Comparison of ENCODE assay signal across 8 mouse cellular contexts in the genomic region with DNA sequence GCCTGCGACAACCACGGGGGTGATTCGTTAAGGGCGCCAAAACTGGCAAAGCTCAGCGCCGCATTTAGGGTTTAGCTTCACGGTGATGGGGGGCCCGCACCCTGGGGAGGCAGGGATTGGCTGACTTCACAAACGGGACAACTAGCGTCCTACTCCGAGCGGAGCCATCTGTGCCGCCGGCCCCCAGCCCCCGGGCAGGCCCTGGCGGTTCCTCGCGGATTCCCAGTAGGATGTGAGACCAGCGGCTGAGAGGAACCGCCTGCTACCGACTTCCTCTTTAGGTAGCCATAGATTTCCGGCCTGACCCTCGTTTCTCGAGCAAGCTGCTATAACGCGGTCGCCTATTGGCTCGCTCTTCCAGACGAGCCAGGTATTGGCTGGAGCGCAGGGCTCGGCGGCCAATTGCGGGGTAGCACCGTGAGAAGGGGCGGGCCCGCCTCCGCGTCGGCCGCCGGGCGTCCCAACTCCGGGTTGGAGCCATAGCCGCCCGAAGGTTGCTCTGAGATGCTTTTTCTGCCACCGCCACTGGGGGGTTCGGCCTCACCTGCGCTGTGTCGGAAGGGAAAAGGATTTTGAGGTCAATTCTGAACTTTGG. TPM values are rescaled to one million over a fixed set of nuclear protein-coding genes. Genes with fewer than 3 reads are reported as not detected.
DNase-seq lines count a peak whose midpoint lies in the region; ATAC-seq and TF ChIP-seq lines count a peak whose summit lies in the region.

Gsto2 (plus strand) TSS at position 182 of the 595 bp plus-strand sequence.

- peak; percentile 97 for DNase-seq in CD4-positive, CD25-positive, alpha-beta regulatory T cell, adult 2 months (ENCODE audit: low read depth, low spot score)
- peak; percentile 86 for DNase-seq in c-Kit-positive CD71-negative TER-119-negative erythroid progenitor cells, embryonic 14.5 days (ENCODE audit: low read depth)
- DNase-seq in forebrain, embryonic 10.5 days (ENCODE audit: extremely low spot score, low spot score), result peak; percentile 93
- peak; percentile 92 to 98 for DNase-seq in kidney, postnatal 25 days
- DNase-seq in liver, embryonic 14.5 days (ENCODE audit: low read depth in 3 of 3, low spot score in 3 of 3), result peak; percentile 86 to 88 (median 88)
- DNase-seq in neural tube, embryonic 11.5 days (ENCODE audit: low spot score), result peak; percentile 96
- DNase-seq in stomach, postnatal 0 days (ENCODE audit: low spot score), result peak; percentile 96

- peak; percentile 35; the same call in 1 of the 2 replicates for TF ChIP-seq EP300 in liver, embryonic 14.5 days (IDR thresholded peaks at IDR 0.05; ENCODE audit: low read depth)
- TF ChIP-seq EP300 in stomach, postnatal 0 days (optimal IDR thresholded peaks at IDR 0.05), result no peak

- peak within 1 kb of the TSS; percentile 97 for H3K27ac ChIP-seq in forebrain, embryonic 10.5 days
- peak within 1 kb of the TSS; percentile 74 for H3K27ac ChIP-seq in heart, embryonic 15.5 days
- no peak within 1 kb of the TSS for H3K27ac ChIP-seq in liver, embryonic 14.5 days
- H3K27ac ChIP-seq in neural tube, embryonic 11.5 days (ENCODE audit: low read depth, low read length), result peak within 1 kb of the TSS; percentile 77; the same call in 1 of the 2 replicates
- H3K27ac ChIP-seq in stomach, postnatal 0 days (replicated peaks), result peak within 1 kb of the TSS; percentile 89

- no peaks in the 10 kb centered on the region for H3K27me3 ChIP-seq in forebrain, embryonic 10.5 days (ENCODE audit: poor library complexity, severe bottlenecking)
- H3K27me3 ChIP-seq in heart, embryonic 15.5 days, result no peaks in the 10 kb centered on the region
- H3K27me3 ChIP-seq in liver, embryonic 14.5 days (ENCODE audit: control insufficient read depth, insufficient read depth, low read length), result no peaks in the 10 kb centered on the region
- no peaks in the 10 kb centered on the region for H3K27me3 ChIP-seq in neural tube, embryonic 11.5 days (ENCODE audit: control insufficient read depth, insufficient read depth, low read length)
- no peaks in the 10 kb centered on the region for H3K27me3 ChIP-seq in stomach, postnatal 0 days (ENCODE audit: control insufficient read depth, insufficient read depth, low read length)

- ATAC-seq in heart, embryonic 15.5 days (replicated peaks; ENCODE audit: insufficient number of reproducible peaks, insufficient read depth, low FRiP score, low read depth), result peak; percentile 100
- peak; percentile 100 for ATAC-seq in liver, embryonic 14.5 days (ENCODE audit: insufficient read depth)
- peak; percentile 100 for ATAC-seq in neural tube, embryonic 11.5 days (ENCODE audit: insufficient read depth, low FRiP score, low TSS enrichment)
- ATAC-seq in stomach, postnatal 0 days (ENCODE audit: low FRiP score, low TSS enrichment), result peak; percentile 95

- WGBS in forebrain, embryonic 10.5 days, result under 1% methylated on average over 49 of the region's 49 CpGs
- WGBS in heart, embryonic 15.5 days, result under 1% methylated on average over 49 of the region's 49 CpGs
- under 1% methylated on average over 49 of the region's 49 CpGs for WGBS in liver, embryonic 14.5 days (ENCODE audit: insufficient replicate concordance)
- whole genome bisulfite sequencing in neural tube, embryonic 11.5 days, result under 1% methylated on average over 49 of the region's 49 CpGs
- under 1% methylated on average over 49 of the region's 49 CpGs for WGBS in stomach, postnatal 0 days

- H3K4me1 ChIP-seq in forebrain, embryonic 10.5 days, result peaks cover 14% of the 10 kb centered on the region
- peaks cover 2% of the 10 kb centered on the region; the same call in 1 of the 2 replicates for H3K4me1 ChIP-seq in heart, embryonic 15.5 days (replicated peaks)
- H3K4me1 ChIP-seq in liver, embryonic 14.5 days (replicated peaks; ENCODE audit: control insufficient read depth in 2 of 2, insufficient read depth in 2 of 2, low read length in 1 of 2), result peaks cover 4 to 8% of the 10 kb centered on the region in 2 experiments
- no peaks in the 10 kb centered on the region for H3K4me1 ChIP-seq in neural tube, embryonic 11.5 days (ENCODE audit: control insufficient read depth, insufficient read depth, low read length)
- no peaks in the 10 kb centered on the region for H3K4me1 ChIP-seq in stomach, postnatal 0 days (replicated peaks; ENCODE audit: control insufficient read depth, insufficient read depth)

- H3K36me3 ChIP-seq in forebrain, embryonic 10.5 days (replicated peaks), result peaks cover 23% of the 10 kb centered on the region; the same call in 1 of the 2 replicates
- H3K36me3 ChIP-seq in heart, embryonic 15.5 days, result peaks cover 3% of the 10 kb centered on the region; the same call in 1 of the 2 replicates
- no peaks in the 10 kb centered on the region for H3K36me3 ChIP-seq in liver, embryonic 14.5 days (replicated peaks; ENCODE audit: control insufficient read depth, insufficient read depth, low read depth)
- H3K36me3 ChIP-seq in neural tube, embryonic 11.5 days (ENCODE audit: control insufficient read depth, insufficient read depth, low read length), result no peaks in the 10 kb centered on the region
- H3K36me3 ChIP-seq in stomach, postnatal 0 days (ENCODE audit: control insufficient read depth, insufficient read depth, low read length), result peaks cover 6% of the 10 kb centered on the region

- H3K9ac ChIP-seq in heart, embryonic 15.5 days, result peak within 1 kb of the TSS; percentile 74
- peak within 1 kb of the TSS; percentile 70 for H3K9ac ChIP-seq in liver, embryonic 14.5 days (replicated peaks)
- H3K9ac ChIP-seq in neural tube, embryonic 11.5 days (ENCODE audit: low read length), result peak within 1 kb of the TSS; percentile 83
- peak within 1 kb of the TSS; percentile 72 for H3K9ac ChIP-seq in stomach, postnatal 0 days (ENCODE audit: low read length)

- peak within 1 kb of the TSS; percentile 86 for H3K4me2 ChIP-seq in heart, embryonic 15.5 days
- H3K4me2 ChIP-seq in liver, embryonic 14.5 days (ENCODE audit: low read depth), result peak within 1 kb of the TSS; percentile 81
- H3K4me2 ChIP-seq in neural tube, embryonic 11.5 days (ENCODE audit: low read depth), result peak within 1 kb of the TSS; percentile 72
- H3K4me2 ChIP-seq in stomach, postnatal 0 days (replicated peaks; ENCODE audit: low read depth), result peak within 1 kb of the TSS; percentile 78

- TF ChIP-seq CTCF in liver, embryonic 14.5 days (IDR thresholded peaks at IDR 0.05; ENCODE audit: low read depth), result peak; percentile 70
- peak; percentile 72 for TF ChIP-seq CTCF in stomach, postnatal 0 days (IDR thresholded peaks at IDR 0.05; ENCODE audit: low read depth)

- no peaks in the 10 kb centered on the region for H3K9me3 ChIP-seq in forebrain, embryonic 10.5 days
- H3K9me3 ChIP-seq in heart, embryonic 15.5 days (replicated peaks), result no peaks in the 10 kb centered on the region
- H3K9me3 ChIP-seq in liver, embryonic 14.5 days (ENCODE audit: control insufficient read depth, low read length), result no peaks in the 10 kb centered on the region
- H3K9me3 ChIP-seq in neural tube, embryonic 11.5 days (ENCODE audit: control insufficient read depth, low read length), result no peaks in the 10 kb centered on the region
- no peaks in the 10 kb centered on the region for H3K9me3 ChIP-seq in stomach, postnatal 0 days (ENCODE audit: control insufficient read depth, low read length)

- peak within 1 kb of the TSS; percentile 74 for H3K4me3 ChIP-seq in forebrain, embryonic 10.5 days
- peak within 1 kb of the TSS; percentile 75 for H3K4me3 ChIP-seq in heart, embryonic 15.5 days
- H3K4me3 ChIP-seq in liver, embryonic 14.5 days (ENCODE audit: insufficient read depth in 1 of 2, low read depth in 2 of 2, low read length in 2 of 2), result peak within 1 kb of the TSS; percentile 72 to 93
- H3K4me3 ChIP-seq in neural tube, embryonic 11.5 days (ENCODE audit: low read depth, low read length), result peak within 1 kb of the TSS; percentile 60
- peak within 1 kb of the TSS; percentile 51 for H3K4me3 ChIP-seq in stomach, postnatal 0 days (ENCODE audit: low read depth, low read length)

RNA-seq across cellular contexts. Expression of gene Gsto2, which starts in this region (rescaled TPM):
- polyA plus RNA-seq in forebrain, embryonic 10.5 days (2016; fragmentation: Nextera tagmentation; extraction: Ambion mirVana), result 0.76 and 0.81 TPM in 2 replicates
- 0.74 and 1.2 TPM in 2 replicates for polyA plus RNA-seq in heart, embryonic 15.5 days (2015; fragmentation: Nextera tagmentation; extraction: Ambion mirVana)
- 0.08 and 0.28 TPM in 2 replicates for polyA plus RNA-seq in liver, embryonic 14.5 days (2012; rRNA removed)
- polyA plus RNA-seq in liver, embryonic 14.5 days (2014; fragmentation: Nextera tagmentation; extraction: Ambion mirVana), result 0.11 and 0.37 TPM in 2 replicates
- polyA plus RNA-seq in neural tube, embryonic 11.5 days (2014; fragmentation: Nextera tagmentation; extraction: Ambion mirVana), result 0.99 and 1.3 TPM in 2 replicates
- 3.5 and 4.2 TPM in 2 replicates for polyA plus RNA-seq in stomach, postnatal 0 days (2015; fragmentation: Nextera tagmentation; extraction: Ambion mirVana)

Comparison
In these comparisons a context has a peak if more than half of its experiments do, and no peak if none do; other contexts are left out.
1. Peak in DNase-seq, H3K4me3 ChIP-seq and H3K27ac ChIP-seq in forebrain, embryonic 10.5 days; RNA of the gene not detected or under 1 TPM.
2. Peak in DNase-seq, ATAC-seq, H3K4me3 ChIP-seq, H3K9ac ChIP-seq and H3K4me2 ChIP-seq in liver, embryonic 14.5 days; RNA of the gene not detected or under 1 TPM.